Mouse (Mus musculus): Measurements from ENCODE around the gene C9. TPM values are rescaled to one million over a fixed set of nuclear protein-coding genes. Genes with fewer than 3 reads are reported as not detected.

C9 gene
- 0.86 and 1.2 TPM in 2 replicates for polyA plus RNA-seq (2015; fragmentation: Nextera tagmentation; extraction: Ambion mirVana)

GRCm38 (mm10) chr15:6445135-6445534 lies at the start of gene C9:
C9 (plus strand) TSS chr15:6445327.
- Histone ChIP-seq H3K27ac (no peak within 1 kb of the TSS), H3K4me2 (no peak within 1 kb of the TSS), H3K9me3 (no peaks in the 10 kb centered on the region), H3K27me3 (replicated peaks) (no peaks in the 10 kb centered on the region), H3K4me1 (0 out of 2 replicates have a peak, but pooled peaks cover 5% of the 10 kb centered on the region), H3K9ac (no peak within 1 kb of the TSS), H3K4me3 (replicated peaks) (no peak within 1 kb of the TSS), H3K36me3 (no peaks in the 10 kb centered on the region)
- ATAC-seq (ENCODE audit: insufficient read depth, low FRiP score, low read depth): no peak
- WGBS: 45% methylated on average over 2 of the region's 2 CpGs

GRCm38 (mm10) chr15:6398211-6398610 lies 46.9 kb upstream of the C9 start:
- Histone ChIP-seq H3K4me3 (replicated peaks) (no peak overlapping the region), H3K27me3 (replicated peaks) (no peaks in the 10 kb centered on the region), H3K9me3 (no peaks in the 10 kb centered on the region), H3K9ac (no peak overlapping the region), H3K4me1 (no peaks in the 10 kb centered on the region), H3K27ac (no peak overlapping the region), H3K4me2 (no peak overlapping the region), H3K36me3 (no peaks in the 10 kb centered on the region)
- ATAC-seq (ENCODE audit: insufficient read depth, low FRiP score, low read depth): no peak
- WGBS: 84% methylated on average over 4 of the region's 4 CpGs

GRCm38 (mm10) chr15:6398881-6399280 lies 46.2 kb upstream of the C9 start:
- Histone ChIP-seq H3K27ac (no peak overlapping the region), H3K4me3 (replicated peaks) (no peak overlapping the region), H3K4me2 (no peak overlapping the region), H3K27me3 (replicated peaks) (no peaks in the 10 kb centered on the region), H3K36me3 (no peaks in the 10 kb centered on the region), H3K4me1 (no peaks in the 10 kb centered on the region), H3K9ac (no peak overlapping the region), H3K9me3 (no peaks in the 10 kb centered on the region)
- no peak for ATAC-seq (ENCODE audit: insufficient read depth, low FRiP score, low read depth)
- WGBS: 74% methylated on average over 6 of the region's 6 CpGs

GRCm38 (mm10) chr15:6400115-6400514 lies 45.0 kb upstream of the C9 start:
- Histone ChIP-seq H3K27me3 (replicated peaks) (no peaks in the 10 kb centered on the region), H3K4me1 (no peaks in the 10 kb centered on the region), H3K4me2 (no peak overlapping the region), H3K27ac (no peak overlapping the region), H3K9ac (no peak overlapping the region), H3K4me3 (replicated peaks) (no peak overlapping the region), H3K9me3 (no peaks in the 10 kb centered on the region), H3K36me3 (no peaks in the 10 kb centered on the region)
- 42% methylated on average over 8 of the region's 8 CpGs for WGBS
- no peak for ATAC-seq (ENCODE audit: insufficient read depth, low FRiP score, low read depth)

GRCm38 (mm10) chr15:6402433-6402832 lies 42.7 kb upstream of the C9 start:
- Histone ChIP-seq H3K36me3 (no peaks in the 10 kb centered on the region), H3K4me2 (no peak overlapping the region), H3K9ac (no peak overlapping the region), H3K27ac (no peak overlapping the region), H3K4me1 (no peaks in the 10 kb centered on the region), H3K4me3 (replicated peaks) (no peak overlapping the region), H3K9me3 (no peaks in the 10 kb centered on the region), H3K27me3 (replicated peaks) (no peaks in the 10 kb centered on the region)
- no peak for ATAC-seq (ENCODE audit: insufficient read depth, low FRiP score, low read depth)
- 62% methylated on average over 2 of the region's 2 CpGs for WGBS

GRCm38 (mm10) chr15:6404172-6404571 lies 41.0 kb upstream of the C9 start:
- no peak overlapping the region for H3K4me3 ChIP-seq (replicated peaks)
- no peak for ATAC-seq (ENCODE audit: insufficient read depth, low FRiP score, low read depth)
- H3K4me1 ChIP-seq: no peaks in the 10 kb centered on the region
- H3K9ac ChIP-seq: no peak overlapping the region
- H3K9me3 ChIP-seq: no peaks in the 10 kb centered on the region
- H3K27ac ChIP-seq: no peak overlapping the region
- WGBS: 77% methylated on average over 5 of the region's 5 CpGs
- H3K4me2 ChIP-seq: no peak overlapping the region
- no peaks in the 10 kb centered on the region for H3K27me3 ChIP-seq (replicated peaks)
- H3K36me3 ChIP-seq: no peaks in the 10 kb centered on the region

- Histone ChIP-seq H3K9me3 (no peaks in the 10 kb centered on the region), H3K4me1 (no peaks in the 10 kb centered on the region), H3K4me3 (replicated peaks) (no peak overlapping the region), H3K9ac (no peak overlapping the region), H3K36me3 (no peaks in the 10 kb centered on the region), H3K27me3 (replicated peaks) (no peaks in the 10 kb centered on the region), H3K4me2 (no peak overlapping the region), H3K27ac (no peak overlapping the region)
- WGBS: 82% methylated on average over 6 of the region's 6 CpGs
- no peak for ATAC-seq (ENCODE audit: insufficient read depth, low FRiP score, low read depth)
Measured at GRCm38 (mm10) chr15:6406771-6407170, 38.4 kb upstream of the C9 start.

GRCm38 (mm10) chr15:6409031-6409430 lies 36.1 kb upstream of the C9 start:
- H3K4me2 ChIP-seq: no peak overlapping the region
- no peaks in the 10 kb centered on the region for H3K27me3 ChIP-seq (replicated peaks)
- no peak overlapping the region for H3K9ac ChIP-seq
- 84% methylated on average over 8 of the region's 8 CpGs for WGBS
- H3K4me1 ChIP-seq: no peaks in the 10 kb centered on the region
- no peaks in the 10 kb centered on the region for H3K9me3 ChIP-seq
- H3K27ac ChIP-seq: no peak overlapping the region
- no peaks in the 10 kb centered on the region for H3K36me3 ChIP-seq
- H3K4me3 ChIP-seq (replicated peaks): no peak overlapping the region
- ATAC-seq (ENCODE audit: insufficient read depth, low FRiP score, low read depth): no peak

- Histone ChIP-seq H3K27ac (no peak overlapping the region), H3K9ac (no peak overlapping the region), H3K27me3 (replicated peaks) (no peaks in the 10 kb centered on the region), H3K36me3 (no peaks in the 10 kb centered on the region), H3K9me3 (no peaks in the 10 kb centered on the region), H3K4me2 (no peak overlapping the region), H3K4me1 (no peaks in the 10 kb centered on the region), H3K4me3 (replicated peaks) (no peak overlapping the region)
- WGBS: 79% methylated on average over 3 of the region's 3 CpGs
- ATAC-seq (ENCODE audit: insufficient read depth, low FRiP score, low read depth): no peak
Measured at GRCm38 (mm10) chr15:6410161-6410560, 35.0 kb upstream of the C9 start.

- no peak overlapping the region for H3K4me3 ChIP-seq (replicated peaks)
- H3K27me3 ChIP-seq (replicated peaks): no peaks in the 10 kb centered on the region
- no peaks in the 10 kb centered on the region for H3K36me3 ChIP-seq
- 82% methylated on average over 6 of the region's 6 CpGs for WGBS
- ATAC-seq (ENCODE audit: insufficient read depth, low FRiP score, low read depth): no peak
- no peak overlapping the region for H3K27ac ChIP-seq
- H3K9me3 ChIP-seq: no peaks in the 10 kb centered on the region
- H3K4me1 ChIP-seq: no peaks in the 10 kb centered on the region
- no peak overlapping the region for H3K9ac ChIP-seq
- no peak overlapping the region for H3K4me2 ChIP-seq
Measured at GRCm38 (mm10) chr15:6411334-6411733, 33.8 kb upstream of the C9 start.

GRCm38 (mm10) chr15:6415317-6415716 lies 29.8 kb upstream of the C9 start:
- WGBS: 84% methylated on average over 5 of the region's 5 CpGs
- no peak overlapping the region for H3K9ac ChIP-seq
- no peak for ATAC-seq (ENCODE audit: insufficient read depth, low FRiP score, low read depth)
- H3K4me3 ChIP-seq (replicated peaks): no peak overlapping the region
- H3K9me3 ChIP-seq: no peaks in the 10 kb centered on the region
- H3K27ac ChIP-seq: no peak overlapping the region
- no peaks in the 10 kb centered on the region for H3K36me3 ChIP-seq
- no peaks in the 10 kb centered on the region for H3K27me3 ChIP-seq (replicated peaks)
- no peaks in the 10 kb centered on the region for H3K4me1 ChIP-seq
- no peak overlapping the region for H3K4me2 ChIP-seq

- H3K4me2 ChIP-seq: no peak overlapping the region
- H3K4me1 ChIP-seq: 0 out of 2 replicates have a peak, but pooled peaks cover 7% of the 10 kb centered on the region
- no peak overlapping the region for H3K4me3 ChIP-seq (replicated peaks)
- no peaks in the 10 kb centered on the region for H3K9me3 ChIP-seq
- WGBS: 81% methylated on average over 7 of the region's 7 CpGs
- no peak for ATAC-seq (ENCODE audit: insufficient read depth, low FRiP score, low read depth)
- no peak overlapping the region for H3K9ac ChIP-seq
- peaks cover 7% of the 10 kb centered on the region; the same call in 1 of the 2 replicates for H3K36me3 ChIP-seq
- no peaks in the 10 kb centered on the region for H3K27me3 ChIP-seq (replicated peaks)
- H3K27ac ChIP-seq: peak overlapping the region; percentile 59
Measured at GRCm38 (mm10) chr15:6431777-6432176, 13.3 kb upstream of the C9 start.

GRCm38 (mm10) chr15:6432411-6432810 lies 12.7 kb upstream of the C9 start:
- no peaks in the 10 kb centered on the region for H3K9me3 ChIP-seq
- 0 out of 2 replicates have a peak, but pooled peaks cover 7% of the 10 kb centered on the region for H3K4me1 ChIP-seq
- no peak overlapping the region for H3K9ac ChIP-seq
- H3K27ac ChIP-seq: peak overlapping the region; percentile 59
- peaks cover 10% of the 10 kb centered on the region; the same call in 1 of the 2 replicates for H3K36me3 ChIP-seq
- 41% methylated on average over 7 of the region's 7 CpGs for WGBS
- ATAC-seq (ENCODE audit: insufficient read depth, low FRiP score, low read depth): peak; percentile 85
- no peaks in the 10 kb centered on the region for H3K27me3 ChIP-seq (replicated peaks)
- no peak overlapping the region for H3K4me3 ChIP-seq (replicated peaks)
- no peak overlapping the region for H3K4me2 ChIP-seq
